7 mouse cellular contexts compared by ENCODE assay signal in the genomic region with DNA sequence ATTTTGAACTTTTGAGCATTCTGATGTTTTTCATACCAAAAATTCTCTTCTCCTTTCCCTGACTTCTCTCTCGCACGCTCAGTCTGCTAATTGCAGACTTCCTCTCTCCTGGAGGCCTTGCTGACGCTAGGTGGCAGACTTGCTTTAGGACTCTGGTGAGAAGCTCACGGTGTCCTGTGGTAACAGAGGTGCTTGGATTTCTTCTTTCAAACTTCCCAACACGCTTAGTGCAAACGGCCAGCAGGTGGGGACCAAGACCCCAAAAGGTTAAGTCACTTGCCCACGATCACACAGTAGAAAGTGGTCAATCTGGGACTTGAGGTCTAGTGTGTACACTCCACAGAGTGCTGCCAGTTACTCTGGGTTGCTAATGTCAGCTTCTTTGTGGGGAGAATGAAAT. TPM values are rescaled to one million over a fixed set of nuclear protein-coding genes. Genes with fewer than 3 reads are reported as not detected.
DNase-seq lines count a peak whose midpoint lies in the region; ATAC-seq and TF ChIP-seq lines count a peak whose summit lies in the region.

No protein-coding gene starts in this region.

- H3K9me3 ChIP-seq in kidney, embryonic 15.5 days (replicated peaks): no peaks in the 10 kb centered on the region
- H3K9me3 ChIP-seq in neural tube, embryonic 11.5 days (ENCODE audit: control insufficient read depth, low read length): no peaks in the 10 kb centered on the region
- no peaks in the 10 kb centered on the region for H3K9me3 ChIP-seq in stomach, embryonic 16.5 days (replicated peaks; ENCODE audit: control insufficient read depth, low read length)

- H3K79me2 ChIP-seq in liver, adult 2 months (ENCODE audit: control insufficient read depth, insufficient read depth, low read length): no peaks in the 10 kb centered on the region

- TF ChIP-seq CTCF in gastrocnemius, adult 2 months (IDR thresholded peaks at IDR 0.05): peak; percentile 82
- TF ChIP-seq CTCF in liver, adult 2 months (IDR thresholded peaks at IDR 0.05; ENCODE audit: low read depth, low read length): peak; percentile 65

- H3K27me3 ChIP-seq in kidney, embryonic 15.5 days: no peaks in the 10 kb centered on the region
- no peaks in the 10 kb centered on the region for H3K27me3 ChIP-seq in liver, adult 2 months (ENCODE audit: control insufficient read depth, insufficient read depth, low read length)
- no peaks in the 10 kb centered on the region for H3K27me3 ChIP-seq in neural tube, embryonic 11.5 days (ENCODE audit: control insufficient read depth, insufficient read depth, low read length)
- H3K27me3 ChIP-seq in stomach, embryonic 16.5 days (ENCODE audit: control insufficient read depth, insufficient read depth, low read length): no peaks in the 10 kb centered on the region

- 12% methylated on average over 7 of the region's 7 CpGs for WGBS in kidney, embryonic 15.5 days
- 57% methylated on average over 7 of the region's 7 CpGs for WGBS in liver, adult 2 months
- 6% methylated on average over 7 of the region's 7 CpGs for WGBS in neural tube, embryonic 11.5 days
- WGBS in stomach, embryonic 16.5 days: 8% methylated on average over 7 of the region's 7 CpGs

- no peak for TF ChIP-seq POLR2A in liver, adult 2 months (IDR thresholded peaks at IDR 0.05; ENCODE audit: extremely low read depth, insufficient read depth, low read length)

- ATAC-seq in kidney, embryonic 15.5 days (replicated peaks; ENCODE audit: low FRiP score): peak; percentile 67
- no peak; the same call in 1 of the 2 replicates for ATAC-seq in neural tube, embryonic 11.5 days (ENCODE audit: insufficient read depth, low FRiP score, low TSS enrichment)
- ATAC-seq in stomach, embryonic 16.5 days (ENCODE audit: insufficient read depth, low FRiP score): peak; percentile 76; the same call in 1 of the 2 replicates

- H3K36me3 ChIP-seq in kidney, embryonic 15.5 days: peaks cover 55% of the 10 kb centered on the region
- H3K36me3 ChIP-seq in liver, adult 2 months (ENCODE audit: control insufficient read depth, insufficient read depth, low read length): peaks cover 48% of the 10 kb centered on the region
- H3K36me3 ChIP-seq in neural tube, embryonic 11.5 days (ENCODE audit: control insufficient read depth, insufficient read depth, low read length): no peaks in the 10 kb centered on the region
- H3K36me3 ChIP-seq in stomach, embryonic 16.5 days (ENCODE audit: control insufficient read depth, insufficient read depth, low read length): peaks cover 15% of the 10 kb centered on the region

- H3K4me1 ChIP-seq in kidney, embryonic 15.5 days: no peaks in the 10 kb centered on the region
- H3K4me1 ChIP-seq in liver, adult 2 months (ENCODE audit: control insufficient read depth, insufficient read depth, low read length): no peaks in the 10 kb centered on the region
- no peaks in the 10 kb centered on the region for H3K4me1 ChIP-seq in neural tube, embryonic 11.5 days (ENCODE audit: control insufficient read depth, insufficient read depth, low read length)
- 0 out of 2 replicates have a peak, but pooled peaks cover 3% of the 10 kb centered on the region for H3K4me1 ChIP-seq in stomach, embryonic 16.5 days (ENCODE audit: control insufficient read depth, insufficient read depth, low read length)

- DNase-seq in WW6 (ENCODE audit: low read depth, low spot score): peak; percentile 63
- DNase-seq in cerebellum, postnatal 14 days: peak; percentile 78 to 86
- DNase-seq in gastrocnemius, adult 2 months: peak; percentile 66
- no peak for DNase-seq in liver, adult 2 months (ENCODE audit: extremely low read depth, low read depth, low spot score)
- DNase-seq in neural tube, embryonic 11.5 days (ENCODE audit: low spot score): peak; percentile 74

- intact Hi-C loops in gastrocnemius, adult 2 months (cut with DNase I): no loop called here

- H3K27ac ChIP-seq in gastrocnemius, adult 2 months: no peak overlapping the region
- no peak overlapping the region for H3K27ac ChIP-seq in kidney, embryonic 15.5 days
- H3K27ac ChIP-seq in liver, adult 2 months (replicated peaks; ENCODE audit: insufficient read depth, low read depth, low read length): no peak overlapping the region
- no peak overlapping the region for H3K27ac ChIP-seq in neural tube, embryonic 11.5 days (ENCODE audit: low read depth, low read length)
- H3K27ac ChIP-seq in stomach, embryonic 16.5 days (ENCODE audit: low read length): no peak overlapping the region

- no peak overlapping the region for H3K4me3 ChIP-seq in gastrocnemius, adult 2 months
- H3K4me3 ChIP-seq in kidney, embryonic 15.5 days (replicated peaks): no peak overlapping the region
- H3K4me3 ChIP-seq in liver, adult 2 months (ENCODE audit: insufficient read depth, low read depth, low read length): no peak overlapping the region
- H3K4me3 ChIP-seq in neural tube, embryonic 11.5 days (ENCODE audit: low read depth, low read length): no peak overlapping the region
- no peak overlapping the region for H3K4me3 ChIP-seq in stomach, embryonic 16.5 days (replicated peaks; ENCODE audit: low read length)

- no peak overlapping the region for H3K9ac ChIP-seq in kidney, embryonic 15.5 days
- H3K9ac ChIP-seq in liver, adult 2 months (ENCODE audit: low read depth, low read length): no peak overlapping the region
- no peak overlapping the region for H3K9ac ChIP-seq in neural tube, embryonic 11.5 days (ENCODE audit: low read length)
- H3K9ac ChIP-seq in stomach, embryonic 16.5 days (ENCODE audit: low read length): no peak overlapping the region

- no peak overlapping the region for H3K4me2 ChIP-seq in kidney, embryonic 15.5 days
- H3K4me2 ChIP-seq in neural tube, embryonic 11.5 days (ENCODE audit: low read depth): no peak overlapping the region
- no peak overlapping the region for H3K4me2 ChIP-seq in stomach, embryonic 16.5 days (ENCODE audit: low read depth, low read length)

RNA-seq across cellular contexts. Expression of gene Zkscan6, which starts 13.9 kb away (rescaled TPM):
- 1 to 10 TPM; 2.5 to 2.7 TPM for total RNA-seq in gastrocnemius, adult 2 months (2021)
- 14.7 and 16.0 TPM in 2 replicates for polyA plus RNA-seq in kidney, embryonic 15.5 days (2015; fragmentation: Nextera tagmentation; extraction: Ambion mirVana)
- total RNA-seq in liver, adult 2 months (2014; rRNA removed): 3.3 and 3.5 TPM in 2 replicates
- polyA plus RNA-seq in liver, adult 2 months (2012; rRNA removed): 1.7 and 1.9 TPM in 2 replicates
- 14.5 and 15.8 TPM in 2 replicates for polyA plus RNA-seq in neural tube, embryonic 11.5 days (2014; fragmentation: Nextera tagmentation; extraction: Ambion mirVana)
- polyA plus RNA-seq in stomach, embryonic 16.5 days (2015; fragmentation: Nextera tagmentation; extraction: Ambion mirVana): 15.9 and 16.2 TPM in 2 replicates

RNA-seq across cellular contexts. Expression of gene Map2k4, which starts 32.8 kb away (rescaled TPM):
- total RNA-seq in gastrocnemius, adult 2 months (2021): 10 to 100 TPM; 61.3 to 77.9 TPM
- 61.3 and 61.8 TPM in 2 replicates for polyA plus RNA-seq in kidney, embryonic 15.5 days (2015; fragmentation: Nextera tagmentation; extraction: Ambion mirVana)
- total RNA-seq in liver, adult 2 months (2014; rRNA removed): 23.3 and 27.1 TPM in 2 replicates
- 11.4 and 11.6 TPM in 2 replicates for polyA plus RNA-seq in liver, adult 2 months (2012; rRNA removed)
- 89.8 and 90.7 TPM in 2 replicates for polyA plus RNA-seq in neural tube, embryonic 11.5 days (2014; fragmentation: Nextera tagmentation; extraction: Ambion mirVana)
- 56.2 and 56.4 TPM in 2 replicates for polyA plus RNA-seq in stomach, embryonic 16.5 days (2015; fragmentation: Nextera tagmentation; extraction: Ambion mirVana)
